Mouse (Mus musculus): ENCODE data around the gene Amh.
"Not testable (repeated sequence)": the region's sequence is repeated elsewhere in the genome, so short reads cannot be mapped to it uniquely, and the experiment has no call there.

- TF ChIP-seq CTCF (IDR thresholded peaks at IDR 0.05; ENCODE audit: low read depth, low read length); POLR2A (IDR thresholded peaks at IDR 0.05; ENCODE audit: insufficient read depth, low read length): not testable (repeated sequence)
Observed at GRCm38 (mm10) chr10:80816303-80816702, 11.3 kb downstream of the Amh start.

Measured in ES-Bruce4 (cell line).